Mouse (Mus musculus): ENCODE measurements around the gene Igfbp5. TPM values are rescaled to one million over a fixed set of nuclear protein-coding genes. Genes with fewer than 3 reads are reported as not detected.
A peak's percentile ranks its signal among the peaks of the same experiment; 100 is the strongest.

Igfbp5 gene
- polyA plus RNA-seq, 1 experiment from 2014 or later, result 48.2 TPM

DNA sequence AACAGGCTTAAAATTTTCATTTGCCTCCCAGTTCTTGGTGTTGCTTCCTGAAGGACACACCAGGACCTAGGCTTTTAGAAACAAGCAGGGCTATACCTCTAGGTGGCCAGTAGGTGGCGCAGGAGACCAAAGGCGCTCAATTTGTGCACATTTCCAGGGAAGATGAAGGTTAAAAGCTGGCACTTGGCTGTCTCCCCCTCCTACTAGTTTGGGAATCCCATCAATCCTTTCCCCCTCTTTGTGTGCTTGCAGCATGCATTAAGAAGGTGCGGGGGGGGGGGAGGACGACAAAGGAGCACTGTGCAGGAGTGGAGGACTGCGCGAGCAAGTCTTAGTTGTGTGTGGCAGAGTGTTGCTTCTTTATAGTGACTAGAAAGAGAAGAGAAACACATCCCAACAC lies 8.8 kb downstream of the Igfbp5 start:
- DNase-seq (ENCODE audit: low spot score), result peak; percentile 85
- Histone ChIP-seq H3K4me1 (peaks cover 62% of the 10 kb centered on the region), H3K27ac (replicated peaks) (peak overlapping the region; percentile 64), H3K4me3 (no peak overlapping the region), H3K36me3 (peaks cover 46% of the 10 kb centered on the region), H3K27me3 (ENCODE audit: low read depth, poor library complexity, severe bottlenecking) (peaks cover 15% of the 10 kb centered on the region), H3K9me3 (replicated peaks) (no peaks in the 10 kb centered on the region)
- 17% methylated on average over 6 of the region's 6 CpGs for WGBS

DNA sequence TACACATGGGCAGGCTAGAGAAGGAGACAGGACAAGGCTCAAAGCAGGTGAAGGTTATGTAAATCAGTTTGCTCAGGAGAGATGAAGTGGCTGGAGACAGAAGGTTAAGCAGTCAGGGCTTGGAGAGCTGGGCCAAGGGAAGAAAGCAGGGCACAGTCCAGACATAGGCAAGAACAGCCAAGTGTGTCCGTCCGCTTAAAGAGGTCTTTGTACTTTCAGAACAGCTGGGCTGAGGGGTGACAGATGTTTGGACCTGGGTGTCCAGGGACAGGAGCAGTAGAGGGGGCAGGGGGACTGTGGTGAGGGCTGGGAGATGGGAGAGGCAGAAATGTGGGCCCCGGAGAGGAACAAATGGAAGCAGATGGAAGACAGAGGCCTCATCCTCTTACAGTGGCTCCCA lies 10.4 kb downstream of the Igfbp5 start:
- Histone ChIP-seq H3K9me3 (replicated peaks) (no peaks in the 10 kb centered on the region), H3K4me1 (peaks cover 53% of the 10 kb centered on the region), H3K4me3 (no peak overlapping the region), H3K27me3 (ENCODE audit: low read depth, poor library complexity, severe bottlenecking) (peaks cover 10% of the 10 kb centered on the region), H3K27ac (replicated peaks) (peak overlapping the region; percentile 14), H3K36me3 (peaks cover 63% of the 10 kb centered on the region)
- 80% methylated on average over 3 of the region's 3 CpGs for WGBS
- no peak for DNase-seq (ENCODE audit: low spot score)

DNA sequence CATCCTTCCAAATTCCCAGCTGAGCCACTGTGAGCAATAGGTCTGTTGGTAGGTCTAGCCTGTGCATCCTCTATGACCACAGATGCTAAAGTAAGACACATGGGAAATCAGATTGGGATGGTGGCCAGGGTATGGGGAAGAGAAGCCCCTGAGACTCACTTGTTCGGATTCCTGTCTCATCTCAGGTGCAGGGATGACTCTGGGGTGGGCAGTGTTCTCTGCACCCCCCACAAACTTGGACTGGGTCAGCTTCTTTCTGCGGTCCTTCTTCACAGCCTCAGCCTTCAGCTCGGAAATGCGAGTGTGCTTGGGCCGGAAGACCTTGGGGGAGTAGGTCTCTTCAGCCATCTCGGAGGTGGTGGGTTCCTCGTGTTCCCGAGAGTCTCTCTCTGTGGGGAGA lies 11.0 kb downstream of the Igfbp5 start:
- no peak overlapping the region for H3K27ac ChIP-seq (replicated peaks)
- H3K36me3 ChIP-seq, result peaks cover 66% of the 10 kb centered on the region
- H3K9me3 ChIP-seq (replicated peaks), result no peaks in the 10 kb centered on the region
- H3K4me1 ChIP-seq, result peaks cover 53% of the 10 kb centered on the region
- no peak overlapping the region for H3K4me3 ChIP-seq
- H3K27me3 ChIP-seq (ENCODE audit: low read depth, poor library complexity, severe bottlenecking), result peaks cover 4% of the 10 kb centered on the region
- DNase-seq (ENCODE audit: low spot score), result no peak
- 89% methylated on average over 8 of the region's 8 CpGs for WGBS

DNA sequence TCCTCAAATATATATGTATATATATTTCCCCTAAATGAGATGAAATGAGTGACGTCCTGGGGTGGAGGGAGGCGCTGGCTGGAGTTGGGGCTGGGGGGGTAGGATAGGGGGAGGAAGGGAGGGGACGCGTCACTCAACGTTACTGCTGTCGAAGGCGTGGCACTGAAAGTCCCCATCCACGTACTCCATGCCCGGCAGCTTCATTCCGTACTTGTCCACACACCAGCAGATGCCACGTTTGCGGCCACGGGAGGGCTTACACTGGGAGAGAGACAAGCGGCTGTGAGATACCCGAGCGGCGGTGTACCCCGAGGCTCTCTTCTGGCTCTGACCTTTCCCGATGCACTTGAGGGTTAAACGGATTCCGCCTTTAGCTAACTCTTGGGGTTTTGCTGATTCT lies 12.4 kb downstream of the Igfbp5 start:
- WGBS, result 89% methylated on average over 21 of the region's 21 CpGs

DNA sequence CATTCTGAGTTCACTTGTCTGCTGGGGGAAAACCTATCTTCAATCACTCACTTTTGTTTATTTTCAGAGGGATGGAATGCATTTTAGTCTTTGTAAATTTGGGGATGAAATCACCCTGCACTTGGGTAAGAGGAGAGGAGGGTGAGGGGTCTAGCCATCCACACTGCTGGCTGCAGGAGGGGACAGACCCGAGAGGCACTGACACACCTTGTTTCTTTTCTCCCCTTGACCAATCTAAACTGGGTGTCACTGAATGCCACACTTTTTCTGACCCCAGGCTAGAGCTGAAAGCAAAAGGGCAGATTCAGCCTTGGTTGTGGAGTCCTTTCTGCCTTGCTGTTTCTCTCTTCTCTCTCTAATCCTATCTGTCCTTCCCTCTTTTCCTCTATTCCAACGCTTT lies 13.0 kb downstream of the Igfbp5 start:
- Histone ChIP-seq H3K9me3 (replicated peaks) (no peaks in the 10 kb centered on the region), H3K4me3 (no peak overlapping the region), H3K27ac (replicated peaks) (no peak overlapping the region), H3K27me3 (ENCODE audit: low read depth, poor library complexity, severe bottlenecking) (no peaks in the 10 kb centered on the region), H3K4me1 (peaks cover 39% of the 10 kb centered on the region), H3K36me3 (peaks cover 66% of the 10 kb centered on the region)
- DNase-seq (ENCODE audit: low spot score), result no peak
- 80% methylated on average over 2 of the region's 2 CpGs for WGBS

More for the DNA sequence above, 12.4 kb downstream of the Igfbp5 start:
- Histone ChIP-seq H3K27me3 (ENCODE audit: low read depth, poor library complexity, severe bottlenecking) (no peaks in the 10 kb centered on the region), H3K4me1 (peaks cover 43% of the 10 kb centered on the region), H3K9me3 (replicated peaks) (no peaks in the 10 kb centered on the region), H3K27ac (replicated peaks) (no peak overlapping the region), H3K4me3 (no peak overlapping the region), H3K36me3 (peaks cover 66% of the 10 kb centered on the region)
- no peak for DNase-seq (ENCODE audit: low spot score)

DNA sequence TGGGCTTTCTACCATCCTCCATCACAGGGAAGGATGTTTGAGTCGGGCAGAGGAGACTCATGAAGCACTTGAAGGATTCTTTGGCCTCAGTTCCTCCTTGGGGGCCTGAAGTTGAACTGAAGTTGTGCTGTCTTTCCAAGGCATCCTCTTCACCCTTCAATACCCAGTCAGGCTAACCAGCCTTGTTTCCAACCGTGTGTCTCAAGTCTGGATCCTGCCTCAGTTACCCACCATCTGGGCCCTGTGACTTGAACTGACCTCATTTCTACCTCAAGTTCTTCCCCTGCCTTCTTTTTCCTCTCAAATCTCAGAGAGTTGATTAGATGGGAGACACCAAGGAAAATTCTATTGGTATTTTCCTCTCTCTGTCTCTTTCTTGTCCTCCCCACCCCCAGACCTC lies 14.2 kb downstream of the Igfbp5 start:
- 85% methylated on average over 2 of the region's 2 CpGs for WGBS
- peaks cover 66% of the 10 kb centered on the region for H3K36me3 ChIP-seq

DNA sequence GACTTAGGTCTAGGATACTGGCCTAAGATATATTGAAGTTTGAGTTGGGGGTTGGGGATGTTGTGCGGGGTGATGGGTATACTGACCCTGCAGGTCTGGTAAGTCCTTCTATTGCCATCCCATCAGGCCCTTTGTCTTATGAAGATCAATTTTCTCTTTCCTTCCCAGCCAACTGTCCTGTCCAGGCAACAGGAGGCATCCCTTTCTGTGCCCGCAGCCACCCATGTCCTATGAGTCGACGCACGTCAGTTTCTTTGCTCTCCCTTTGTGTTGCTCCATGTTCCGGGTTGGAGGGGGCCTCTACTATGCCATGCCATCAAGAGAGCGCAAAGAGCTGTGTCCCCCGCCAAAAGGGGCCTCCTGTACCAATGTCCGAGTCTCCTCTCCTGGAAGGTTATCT lies 14.7 kb downstream of the Igfbp5 start:
- peaks cover 60% of the 10 kb centered on the region for H3K36me3 ChIP-seq
- H3K4me1 ChIP-seq, result peaks cover 25% of the 10 kb centered on the region
- no peaks in the 10 kb centered on the region for H3K27me3 ChIP-seq (ENCODE audit: low read depth, poor library complexity, severe bottlenecking)
- no peak overlapping the region for H3K4me3 ChIP-seq
- H3K9me3 ChIP-seq (replicated peaks), result no peaks in the 10 kb centered on the region
- DNase-seq (ENCODE audit: low spot score), result no peak
- peak overlapping the region; percentile 81; the same call in 1 of the 2 replicates for H3K27ac ChIP-seq (replicated peaks)
- WGBS, result 94% methylated on average over 9 of the region's 9 CpGs

More for the DNA sequence above, 14.2 kb downstream of the Igfbp5 start:
- H3K27me3 ChIP-seq (ENCODE audit: low read depth, poor library complexity, severe bottlenecking), result no peaks in the 10 kb centered on the region
- H3K9me3 ChIP-seq (replicated peaks), result no peaks in the 10 kb centered on the region
- no peak for DNase-seq (ENCODE audit: low spot score)
- H3K4me1 ChIP-seq, result peaks cover 28% of the 10 kb centered on the region
- H3K27ac ChIP-seq (replicated peaks), result no peak overlapping the region
- H3K4me3 ChIP-seq, result no peak overlapping the region

DNA sequence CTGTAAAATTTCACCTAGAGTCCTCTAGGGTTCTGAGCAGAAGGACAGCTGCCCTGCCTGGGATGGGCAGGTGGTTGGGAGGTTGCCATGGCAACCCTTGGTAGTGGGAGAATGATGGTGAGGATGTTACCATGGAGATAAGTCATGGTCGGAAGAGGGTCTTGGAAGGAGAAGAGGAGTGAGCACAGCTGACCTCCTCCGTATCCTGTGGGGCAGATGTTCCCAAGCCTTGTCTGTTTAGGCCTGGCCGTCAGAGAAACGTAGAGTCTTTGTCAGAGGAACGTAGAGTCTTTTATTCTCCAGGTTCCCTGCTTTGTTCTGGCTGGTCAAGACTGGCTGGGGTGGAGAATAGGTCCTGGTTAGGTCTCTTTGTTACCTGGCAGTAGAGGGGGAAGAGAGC lies 15.8 kb downstream of the Igfbp5 start:
- DNase-seq (ENCODE audit: low spot score), result peak; percentile 72
- no peaks in the 10 kb centered on the region for H3K9me3 ChIP-seq (replicated peaks)
- H3K27me3 ChIP-seq (ENCODE audit: low read depth, poor library complexity, severe bottlenecking), result no peaks in the 10 kb centered on the region
- no peak overlapping the region for H3K4me3 ChIP-seq
- peaks cover 27% of the 10 kb centered on the region for H3K4me1 ChIP-seq
- H3K27ac ChIP-seq (replicated peaks), result peak overlapping the region; percentile 81
- 41% methylated on average over 5 of the region's 5 CpGs for WGBS
- H3K36me3 ChIP-seq, result peaks cover 52% of the 10 kb centered on the region

DNA sequence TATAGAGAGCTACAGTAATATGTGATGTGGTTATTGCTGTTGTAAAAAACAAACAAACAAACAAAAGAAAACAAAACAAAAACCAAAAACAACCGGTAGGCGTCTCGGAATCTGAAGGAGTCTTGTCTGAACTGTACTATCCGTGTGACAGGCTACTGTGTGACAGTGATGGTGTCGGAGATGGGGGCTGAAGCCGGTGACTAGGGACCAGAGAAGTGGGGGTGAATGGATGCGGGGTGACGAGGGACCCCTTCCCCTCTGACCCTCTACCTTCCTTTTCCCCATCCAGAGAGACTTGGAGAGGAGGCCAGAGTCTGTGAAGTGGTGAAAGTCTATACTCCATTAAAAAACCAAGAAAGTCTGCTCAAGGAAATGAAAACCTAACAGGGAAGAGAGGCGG lies 16.4 kb downstream of the Igfbp5 start:
- Histone ChIP-seq H3K27me3 (ENCODE audit: low read depth, poor library complexity, severe bottlenecking) (no peaks in the 10 kb centered on the region), H3K36me3 (peaks cover 52% of the 10 kb centered on the region), H3K27ac (replicated peaks) (peak overlapping the region; percentile 81), H3K4me3 (no peak overlapping the region), H3K4me1 (peaks cover 29% of the 10 kb centered on the region), H3K9me3 (replicated peaks) (no peaks in the 10 kb centered on the region)
- DNase-seq (ENCODE audit: low spot score), result no peak
- 89% methylated on average over 9 of the region's 9 CpGs for WGBS

DNA sequence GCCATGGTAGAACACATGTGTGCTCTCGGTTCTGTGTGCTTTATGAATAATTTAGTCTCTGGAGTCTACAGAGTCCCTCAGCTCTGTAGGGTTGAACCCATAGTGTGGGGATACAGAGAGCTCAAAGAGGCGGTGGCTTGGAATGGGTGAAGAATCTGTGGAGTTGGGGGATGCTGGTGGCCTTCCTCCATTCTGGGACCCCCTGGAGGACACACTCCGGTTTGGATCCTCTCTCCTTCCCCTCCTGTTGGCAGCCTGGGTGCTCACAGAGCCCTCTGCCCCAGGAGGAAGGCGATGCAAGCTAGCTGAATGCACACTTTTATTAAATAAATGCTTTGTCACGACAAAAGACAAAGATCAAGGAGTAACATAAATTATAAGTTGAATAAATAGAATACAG lies 17.1 kb downstream of the Igfbp5 start:
- H3K27me3 ChIP-seq (ENCODE audit: low read depth, poor library complexity, severe bottlenecking), result no peaks in the 10 kb centered on the region
- H3K4me3 ChIP-seq, result no peak overlapping the region
- no peaks in the 10 kb centered on the region for H3K9me3 ChIP-seq (replicated peaks)
- H3K4me1 ChIP-seq, result peaks cover 29% of the 10 kb centered on the region
- 79% methylated on average over 5 of the region's 5 CpGs for WGBS
- DNase-seq (ENCODE audit: low spot score), result no peak
- peaks cover 52% of the 10 kb centered on the region for H3K36me3 ChIP-seq
- H3K27ac ChIP-seq (replicated peaks), result no peak overlapping the region

DNA sequence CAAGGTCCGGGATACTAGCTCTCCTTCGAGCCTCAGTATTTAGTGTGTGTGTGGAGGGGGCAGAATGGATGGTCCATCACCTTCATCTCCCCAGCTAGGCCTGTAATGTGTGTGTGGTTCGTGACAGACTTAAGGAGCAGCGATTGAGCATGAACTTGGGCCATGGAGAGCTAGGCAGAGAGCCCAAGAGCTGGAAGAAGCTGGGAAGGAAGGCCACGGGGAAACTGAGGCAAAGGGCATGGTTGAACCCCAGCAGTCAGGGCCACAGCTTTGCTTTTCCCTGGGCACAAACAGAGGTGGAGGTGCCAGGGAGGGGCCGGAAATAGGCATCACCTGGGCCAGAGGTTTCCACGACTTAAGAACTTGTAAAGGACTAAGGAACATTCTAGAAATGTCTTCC lies 17.5 kb downstream of the Igfbp5 start:
- DNase-seq (ENCODE audit: low spot score), result no peak
- Histone ChIP-seq H3K9me3 (replicated peaks) (no peaks in the 10 kb centered on the region), H3K4me3 (no peak overlapping the region), H3K36me3 (peaks cover 52% of the 10 kb centered on the region), H3K27me3 (ENCODE audit: low read depth, poor library complexity, severe bottlenecking) (no peaks in the 10 kb centered on the region), H3K4me1 (peaks cover 29% of the 10 kb centered on the region), H3K27ac (replicated peaks) (no peak overlapping the region)
- 87% methylated on average over 7 of the region's 7 CpGs for WGBS

DNA sequence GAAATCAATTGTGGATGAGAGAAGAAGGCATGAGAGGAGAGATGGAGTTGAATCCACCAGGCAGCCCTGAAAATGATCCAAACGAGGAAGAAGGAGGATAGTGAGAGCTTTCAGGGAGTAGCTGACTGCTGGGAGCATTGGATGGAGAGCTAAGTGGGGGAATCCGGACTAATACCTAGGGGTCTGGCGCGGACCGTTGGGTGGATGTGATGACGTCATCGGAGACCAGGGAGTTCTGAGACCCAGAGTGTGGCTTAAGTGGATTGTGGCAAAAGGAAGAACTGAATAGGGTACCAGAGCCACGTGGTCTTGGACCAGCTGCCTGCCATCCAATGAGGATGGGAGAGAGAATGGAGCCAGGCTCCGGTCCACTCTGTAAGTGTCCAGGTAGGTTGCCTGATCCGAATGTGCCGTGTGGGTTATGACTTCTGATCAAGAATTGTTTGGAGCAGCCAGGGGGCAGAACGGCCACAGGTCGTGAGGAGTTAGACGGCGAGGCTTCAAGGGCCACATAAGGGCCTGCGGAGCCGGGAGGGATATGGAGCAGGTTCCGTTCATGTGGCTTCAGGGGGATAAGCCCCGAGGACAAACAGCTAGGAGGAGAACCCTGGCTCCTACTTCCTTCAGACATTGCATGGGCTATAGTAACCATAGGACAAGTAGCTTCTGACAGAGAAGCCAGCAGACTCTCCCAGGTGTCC lies 18.3 kb downstream of the Igfbp5 start:
- no peaks in the 10 kb centered on the region for H3K9me3 ChIP-seq (replicated peaks)
- no peaks in the 10 kb centered on the region for H3K27me3 ChIP-seq (ENCODE audit: low read depth, poor library complexity, severe bottlenecking)
- WGBS, result 83% methylated on average over 19 of the region's 19 CpGs
- peaks cover 29% of the 10 kb centered on the region for H3K4me1 ChIP-seq
- H3K27ac ChIP-seq (replicated peaks), result no peak overlapping the region
- peaks cover 52% of the 10 kb centered on the region for H3K36me3 ChIP-seq
- DNase-seq (ENCODE audit: low spot score), result no peak
- H3K4me3 ChIP-seq, result no peak overlapping the region

DNA sequence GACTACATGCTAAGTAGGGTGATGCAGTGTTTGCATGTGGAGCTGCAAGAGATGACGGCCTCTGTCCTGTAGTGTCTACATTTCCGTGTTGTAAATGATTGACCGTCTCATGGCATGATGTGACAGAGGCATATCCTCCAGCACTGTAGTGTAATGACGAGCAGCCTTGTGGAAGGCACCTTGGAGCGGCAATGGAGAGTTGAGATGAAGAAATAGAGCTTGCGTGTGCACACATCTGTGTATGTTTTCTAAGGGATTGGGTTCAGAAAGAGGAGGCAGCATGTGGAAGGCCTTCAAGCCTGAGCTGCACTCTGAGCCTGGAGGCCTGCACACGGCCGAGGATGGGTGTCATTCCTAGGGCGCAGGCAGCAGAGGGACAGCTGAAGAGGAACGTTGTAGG lies 19.0 kb downstream of the Igfbp5 start:
- H3K27ac ChIP-seq (replicated peaks), result no peak overlapping the region
- 90% methylated on average over 10 of the region's 10 CpGs for WGBS
- peaks cover 29% of the 10 kb centered on the region for H3K4me1 ChIP-seq
- H3K9me3 ChIP-seq (replicated peaks), result no peaks in the 10 kb centered on the region
- H3K27me3 ChIP-seq (ENCODE audit: low read depth, poor library complexity, severe bottlenecking), result no peaks in the 10 kb centered on the region
- peaks cover 52% of the 10 kb centered on the region for H3K36me3 ChIP-seq
- DNase-seq (ENCODE audit: low spot score), result no peak
- H3K4me3 ChIP-seq, result no peak overlapping the region
